Mouse (Mus musculus) lung, embryonic 15.5 days (tissue): Measurements from ENCODE around the gene Wdr25. TPM values are rescaled to one million over a fixed set of nuclear protein-coding genes. Genes with fewer than 3 reads are reported as not detected.
A peak's percentile ranks its signal among the peaks of the same experiment; 100 is the strongest.

Experiments used
- ATAC-seq: fragments of 200-750 bp; cut with Nextera tagmentation; 2 replicates; pipeline ENCODE4 v1.8.0; 2017; ENCODE audit warnings: moderate number of reproducible peaks, borderline replicate concordance; ENCODE audit not compliant: low FRiP score, low TSS enrichment; ENCODE audit errors: extremely low read depth
- H3K27ac ChIP-seq: fragments of 300-500 bp; sonication (generic); 2 replicates; pipeline ENCODE4 v1.5.1; 2015; ENCODE audit warnings: moderate library complexity, mild to moderate bottlenecking, inconsistent platforms
- H3K27me3 ChIP-seq: fragments of 300-500 bp; sonication (generic); 2 replicates; pipeline ENCODE4 v1.6.1; 2015; ENCODE audit warnings: inconsistent platforms
- H3K36me3 ChIP-seq: fragments of 300-500 bp; sonication (generic); 2 replicates; pipeline ENCODE4 v1.6.1; 2015; ENCODE audit warnings: inconsistent platforms
- H3K4me1 ChIP-seq: fragments of 300-500 bp; sonication (generic); 2 replicates; pipeline ENCODE4 v1.6.1; 2015; ENCODE audit warnings: inconsistent platforms
- H3K4me2 ChIP-seq: fragments of 300-500 bp; sonication (generic); 2 replicates; pipeline ENCODE4 v1.6.1; 2015; ENCODE audit warnings: inconsistent platforms, mild to moderate bottlenecking, moderate library complexity
- H3K4me3 ChIP-seq: fragments of 300-500 bp; sonication (generic); 2 replicates; pipeline ENCODE4 v1.5.1; 2015; ENCODE audit warnings: mild to moderate bottlenecking, inconsistent platforms
- H3K9ac ChIP-seq: fragments of 300-500 bp; sonication (generic); 2 replicates; pipeline ENCODE4 v1.6.1; 2015; ENCODE audit warnings: inconsistent platforms
- H3K9me3 ChIP-seq: fragments of 300-500 bp; sonication (generic); 2 replicates; pipeline ENCODE4 v1.6.1; 2016; ENCODE audit warnings: inconsistent platforms
- WGBS: fragments of 180-500 bp; shearing (Covaris S2); methylation state at CpG from one replicate; pipeline ENCODE4 v1.1.7; 2015; 5-methylcytosine and 5-hydroxymethylcytosine counted together
- polyA plus RNA-seq: library from polyadenylated mRNA; unstranded; fragments of >200 nt; fragmentation: Nextera tagmentation; extraction: Ambion mirVana; gene quantifications from 2 replicates; pipeline ENCODE4 v1.2.1, GENCODE M21; 2015

Wdr25 gene
- polyA plus RNA-seq, 1 experiment from 2014 or later, result 9.8 TPM

DNA sequence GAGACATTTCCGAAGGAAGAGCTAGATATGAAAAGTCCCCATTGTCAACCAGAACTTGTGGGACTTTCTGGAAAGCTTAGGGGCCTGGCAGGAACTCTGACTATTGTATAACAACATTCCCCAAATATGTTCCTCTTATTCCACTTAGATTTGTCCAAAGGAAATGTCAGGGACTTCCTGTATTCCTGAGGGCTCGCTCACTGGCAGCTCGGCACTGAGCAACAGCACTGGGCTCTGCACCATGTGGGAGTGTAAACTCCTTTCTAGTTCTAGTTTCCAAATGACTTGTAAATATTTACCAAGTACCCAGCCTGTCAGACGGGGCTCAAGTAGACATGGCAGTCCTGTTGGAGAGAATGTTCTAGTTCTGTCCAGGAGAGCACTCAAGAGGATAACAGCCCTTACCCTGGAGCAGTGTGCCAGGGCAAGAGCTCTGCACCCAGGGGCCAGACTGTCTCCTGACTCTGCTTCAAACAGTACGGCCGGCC is 28.4 kb upstream of the Wdr25 start:
- Histone ChIP-seq H3K9ac (no peak overlapping the region), H3K27me3 (no peaks in the 10 kb centered on the region), H3K27ac (peak overlapping the region; percentile 32), H3K4me2 (no peak overlapping the region), H3K4me3 (no peak overlapping the region), H3K36me3 (peaks cover 77% of the 10 kb centered on the region), H3K4me1 (peaks cover 5% of the 10 kb centered on the region; the same call in 1 of the 2 replicates), H3K9me3 (no peaks in the 10 kb centered on the region)
- WGBS, result 57% methylated on average over 6 of the region's 6 CpGs
- peak; percentile 46; the same call in 1 of the 2 replicates for ATAC-seq

DNA sequence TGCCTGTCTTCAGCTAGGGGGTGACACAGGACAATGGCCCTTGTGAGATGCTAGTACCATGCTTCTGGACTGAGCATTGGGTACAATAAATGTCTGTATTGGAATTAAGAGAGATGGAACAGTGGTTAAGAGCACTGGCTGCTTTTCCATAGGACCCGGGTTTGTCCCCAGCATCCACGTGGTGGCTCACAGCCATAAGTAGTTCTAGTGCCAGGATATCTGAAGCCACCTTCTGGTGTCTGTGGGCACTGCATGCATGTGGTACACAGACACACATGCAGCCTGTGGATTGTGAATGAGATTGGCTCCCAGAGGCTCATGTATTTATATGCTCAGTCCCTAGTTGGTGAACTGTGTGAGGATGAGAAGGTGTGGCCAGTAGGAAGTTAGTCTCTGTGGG is 23.9 kb upstream of the Wdr25 start:
- no peaks in the 10 kb centered on the region for H3K9me3 ChIP-seq
- H3K36me3 ChIP-seq, result peaks cover 69% of the 10 kb centered on the region

DNA sequence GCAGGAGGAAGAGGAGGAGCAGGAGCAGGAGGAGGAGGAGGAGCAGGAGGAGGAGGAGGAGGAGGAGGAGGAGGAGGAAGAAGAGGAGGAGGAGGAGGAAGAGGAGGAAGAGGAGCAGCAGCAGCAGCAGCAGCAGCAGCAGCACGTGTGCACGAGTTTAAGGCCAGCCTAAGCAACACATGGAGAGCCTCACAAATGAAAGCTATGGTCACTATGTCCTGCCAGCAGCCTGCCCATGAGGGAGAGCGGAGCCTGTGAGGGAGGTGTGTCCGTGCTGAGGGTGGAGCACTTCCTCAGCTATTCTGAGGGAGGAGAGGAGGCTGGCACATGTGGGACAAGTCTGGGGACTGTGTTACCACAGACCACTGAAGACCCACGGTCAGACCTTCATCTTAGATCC is 20.3 kb upstream of the Wdr25 start:
- H3K4me3 ChIP-seq, result no peak overlapping the region
- WGBS, result 62% methylated on average over 5 of the region's 5 CpGs
- no peak overlapping the region for H3K4me2 ChIP-seq
- peaks cover 54% of the 10 kb centered on the region for H3K36me3 ChIP-seq
- H3K4me1 ChIP-seq, result no peaks in the 10 kb centered on the region
- no peak overlapping the region for H3K9ac ChIP-seq
- H3K27me3 ChIP-seq, result no peaks in the 10 kb centered on the region
- H3K9me3 ChIP-seq, result no peaks in the 10 kb centered on the region
- ATAC-seq, result no peak
- no peak overlapping the region for H3K27ac ChIP-seq

More for the DNA sequence above, 23.9 kb upstream of the Wdr25 start:
- WGBS, result 84% methylated on average over 2 of the region's 2 CpGs
- peaks cover 1% of the 10 kb centered on the region; the same call in 1 of the 2 replicates for H3K4me1 ChIP-seq
- no peak overlapping the region for H3K27ac ChIP-seq
- no peak for ATAC-seq
- H3K4me3 ChIP-seq, result no peak overlapping the region
- H3K4me2 ChIP-seq, result no peak overlapping the region
- H3K27me3 ChIP-seq, result no peaks in the 10 kb centered on the region
- no peak overlapping the region for H3K9ac ChIP-seq

DNA sequence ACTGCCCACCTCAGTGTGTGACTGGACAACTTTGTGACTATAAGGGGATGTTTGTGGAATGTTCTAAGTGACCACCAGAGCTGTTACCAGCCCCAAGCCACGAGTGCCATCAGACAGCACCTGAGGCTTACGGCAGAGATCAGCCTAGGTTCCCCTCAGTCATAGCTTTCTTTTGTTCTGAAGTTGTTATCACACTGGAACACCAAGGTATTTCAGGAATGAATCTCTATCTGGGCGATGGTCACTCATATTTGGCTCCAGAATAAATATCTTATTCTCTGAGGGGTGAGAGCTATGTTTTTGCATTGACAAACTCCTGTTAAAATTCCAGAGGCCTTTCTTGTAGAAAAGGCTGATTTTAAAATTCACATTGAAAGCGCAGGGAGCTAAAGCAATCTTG is 14.3 kb upstream of the Wdr25 start:
- Histone ChIP-seq H3K9me3 (no peaks in the 10 kb centered on the region), H3K4me1 (no peaks in the 10 kb centered on the region), H3K36me3 (peaks cover 55% of the 10 kb centered on the region), H3K9ac (no peak overlapping the region), H3K27me3 (no peaks in the 10 kb centered on the region), H3K4me2 (no peak overlapping the region), H3K4me3 (no peak overlapping the region), H3K27ac (no peak overlapping the region)
- 83% methylated on average over 4 of the region's 4 CpGs for WGBS
- no peak for ATAC-seq

DNA sequence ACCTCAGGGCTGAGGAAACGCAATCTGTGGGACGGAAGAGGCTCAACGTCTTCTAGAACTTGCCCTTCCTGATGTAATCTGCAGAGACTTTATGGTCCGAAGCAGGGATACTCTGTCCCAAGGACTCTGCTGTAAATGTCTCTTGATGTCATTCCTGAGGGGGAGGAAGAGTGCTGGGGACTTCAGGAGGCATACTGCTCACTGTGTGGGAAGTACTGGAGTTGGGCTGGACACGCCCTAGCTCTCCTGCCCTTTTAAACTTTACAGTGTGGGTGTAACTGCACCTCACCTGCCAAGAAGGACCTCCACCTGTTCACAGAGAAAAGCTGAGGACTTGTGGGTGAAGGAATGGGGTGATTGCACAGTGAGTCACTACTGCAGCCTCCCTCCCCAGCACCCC is 12.8 kb upstream of the Wdr25 start:
- peaks cover 53% of the 10 kb centered on the region for H3K36me3 ChIP-seq
- no peaks in the 10 kb centered on the region for H3K4me1 ChIP-seq
- H3K27ac ChIP-seq, result no peak overlapping the region
- H3K4me3 ChIP-seq, result no peak overlapping the region
- 92% methylated on average over 5 of the region's 5 CpGs for WGBS
- no peak for ATAC-seq
- no peak overlapping the region for H3K4me2 ChIP-seq
- no peaks in the 10 kb centered on the region for H3K27me3 ChIP-seq
- no peak overlapping the region for H3K9ac ChIP-seq
- no peaks in the 10 kb centered on the region for H3K9me3 ChIP-seq

- H3K4me1 ChIP-seq, result no peaks in the 10 kb centered on the region
- 80% methylated on average over 3 of the region's 3 CpGs for WGBS
- H3K27me3 ChIP-seq, result no peaks in the 10 kb centered on the region
- ATAC-seq, result no peak
- H3K4me3 ChIP-seq, result no peak overlapping the region
- H3K9ac ChIP-seq, result no peak overlapping the region
- H3K27ac ChIP-seq, result no peak overlapping the region
- no peak overlapping the region for H3K4me2 ChIP-seq
- H3K36me3 ChIP-seq, result peaks cover 55% of the 10 kb centered on the region
- H3K9me3 ChIP-seq, result no peaks in the 10 kb centered on the region
Observed at GRCm38 (mm10) chr12:108881192-108881591, 12.2 kb upstream of the Wdr25 start.

DNA sequence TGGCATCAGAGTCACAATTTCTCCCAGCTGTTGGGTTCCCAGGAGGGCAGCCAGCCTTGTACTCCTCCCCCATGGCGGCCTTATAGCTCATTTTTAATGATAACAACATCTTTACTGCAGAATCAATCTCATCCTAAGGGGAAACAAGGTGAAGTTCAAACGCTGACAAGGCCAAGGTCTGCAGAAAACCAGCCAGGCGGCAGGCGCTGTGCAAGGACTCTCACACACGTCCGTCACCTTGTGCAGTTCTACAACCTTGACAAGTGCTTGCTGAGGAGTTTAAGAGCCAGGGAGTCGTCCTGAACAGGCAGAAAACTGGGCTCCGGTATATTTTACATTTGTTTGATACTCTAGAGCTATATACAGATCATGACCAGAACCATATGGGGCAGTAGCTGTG is 10.7 kb upstream of the Wdr25 start:
- H3K27ac ChIP-seq, result no peak overlapping the region
- peaks cover 68% of the 10 kb centered on the region for H3K36me3 ChIP-seq
- no peaks in the 10 kb centered on the region for H3K27me3 ChIP-seq
- no peak overlapping the region for H3K4me3 ChIP-seq
- H3K9me3 ChIP-seq, result no peaks in the 10 kb centered on the region
- H3K4me1 ChIP-seq, result no peaks in the 10 kb centered on the region
- no peak for ATAC-seq
- no peak overlapping the region for H3K4me2 ChIP-seq
- WGBS, result 83% methylated on average over 8 of the region's 8 CpGs
- H3K9ac ChIP-seq, result no peak overlapping the region

- WGBS, result 84% methylated on average over 1 of the region's 1 CpGs
- H3K4me3 ChIP-seq, result no peak overlapping the region
- H3K27me3 ChIP-seq, result no peaks in the 10 kb centered on the region
- H3K9ac ChIP-seq, result no peak overlapping the region
- no peak overlapping the region for H3K27ac ChIP-seq
- no peaks in the 10 kb centered on the region for H3K9me3 ChIP-seq
- H3K4me2 ChIP-seq, result no peak overlapping the region
- peaks cover 53% of the 10 kb centered on the region for H3K36me3 ChIP-seq
- no peak for ATAC-seq
- H3K4me1 ChIP-seq, result no peaks in the 10 kb centered on the region
Observed at GRCm38 (mm10) chr12:108885906-108886305, 7.5 kb upstream of the Wdr25 start.

- H3K27me3 ChIP-seq, result no peaks in the 10 kb centered on the region
- WGBS, result 58% methylated on average over 4 of the region's 4 CpGs
- H3K9ac ChIP-seq, result no peak overlapping the region
- H3K4me1 ChIP-seq, result no peaks in the 10 kb centered on the region
- H3K4me3 ChIP-seq, result no peak overlapping the region
- no peak overlapping the region for H3K27ac ChIP-seq
- no peak overlapping the region for H3K4me2 ChIP-seq
- no peaks in the 10 kb centered on the region for H3K9me3 ChIP-seq
- peaks cover 51% of the 10 kb centered on the region for H3K36me3 ChIP-seq
- ATAC-seq, result no peak
Observed at GRCm38 (mm10) chr12:108887077-108887476, 6.4 kb upstream of the Wdr25 start.

DNA sequence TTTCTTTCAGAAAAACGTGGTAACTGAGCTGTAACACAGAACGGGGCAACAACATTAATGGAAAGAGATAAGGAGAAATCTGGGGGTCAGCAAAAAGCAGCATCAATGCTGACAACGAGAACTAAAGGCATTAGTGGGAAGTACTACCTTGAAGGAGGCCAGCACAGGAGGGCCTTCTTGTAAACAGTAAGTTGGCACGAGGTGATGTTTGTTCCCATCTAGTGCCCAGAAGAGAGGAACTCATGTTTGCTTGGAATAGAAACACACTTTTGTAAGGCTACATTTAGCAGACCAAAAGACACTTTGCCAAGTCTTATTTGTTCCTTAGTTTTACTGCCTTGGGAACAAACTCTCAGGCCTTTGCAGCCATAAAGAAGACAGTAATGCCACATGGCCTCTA is 4.8 kb upstream of the Wdr25 start:
- H3K9ac ChIP-seq, result no peak overlapping the region
- no peaks in the 10 kb centered on the region for H3K27me3 ChIP-seq
- no peak for ATAC-seq
- H3K9me3 ChIP-seq, result no peaks in the 10 kb centered on the region
- peaks cover 37% of the 10 kb centered on the region for H3K36me3 ChIP-seq
- H3K27ac ChIP-seq, result no peak overlapping the region
- no peak overlapping the region for H3K4me2 ChIP-seq
- no peak overlapping the region for H3K4me3 ChIP-seq
- WGBS, result 59% methylated on average over 4 of the region's 4 CpGs
- peaks cover 12% of the 10 kb centered on the region for H3K4me1 ChIP-seq

- no peaks in the 10 kb centered on the region for H3K9me3 ChIP-seq
- no peaks in the 10 kb centered on the region for H3K27me3 ChIP-seq
- 2% methylated on average over 58 of the region's 58 CpGs for WGBS
- no peaks in the 10 kb centered on the region for H3K36me3 ChIP-seq
- peak within 1 kb of the TSS; percentile 73 for H3K9ac ChIP-seq
- peaks cover 18% of the 10 kb centered on the region for H3K4me1 ChIP-seq
- ATAC-seq, result peak; percentile 100
- H3K27ac ChIP-seq, result no peak within 1 kb of the TSS; the same call in 1 of the 2 replicates
- H3K4me2 ChIP-seq, result peak within 1 kb of the TSS; percentile 84
- H3K4me3 ChIP-seq, result peak within 1 kb of the TSS; percentile 95
Observed at GRCm38 (mm10) chr12:108893715-108894431, 442 bp downstream of the Wdr25 start, which contains the start of gene Wars. Wars (minus strand) TSS chr12:108894174.

DNA sequence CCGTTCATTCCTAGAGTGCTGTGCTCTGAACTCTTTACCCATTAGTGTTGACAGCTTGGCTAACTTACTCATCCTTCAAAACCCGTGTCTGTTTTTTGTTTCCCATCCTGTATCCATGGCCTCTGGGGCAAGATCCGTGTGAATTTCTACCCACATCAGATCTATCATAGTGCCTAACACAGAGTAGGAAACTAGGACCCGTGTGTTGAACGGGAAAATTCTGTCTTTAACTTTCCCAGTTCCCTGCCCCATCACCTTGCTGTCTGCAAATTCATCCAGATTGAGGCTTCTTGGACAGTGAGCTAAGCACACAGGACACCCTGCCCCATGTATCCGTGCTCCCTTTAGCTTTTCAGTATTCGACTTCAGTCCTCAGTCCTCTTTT is 993 bp downstream of the Wdr25 start:
- H3K4me1 ChIP-seq, result peaks cover 18% of the 10 kb centered on the region
- H3K27me3 ChIP-seq, result no peaks in the 10 kb centered on the region
- H3K9ac ChIP-seq, result peak overlapping the region; percentile 73
- peak overlapping the region; percentile 84 for H3K4me2 ChIP-seq
- no peaks in the 10 kb centered on the region for H3K9me3 ChIP-seq
- WGBS, result under 1% methylated on average over 7 of the region's 7 CpGs
- H3K27ac ChIP-seq, result no peak overlapping the region; the same call in 1 of the 2 replicates
- ATAC-seq, result peak; percentile 24; the same call in 1 of the 2 replicates
- no peaks in the 10 kb centered on the region for H3K36me3 ChIP-seq
- peak overlapping the region; percentile 95 for H3K4me3 ChIP-seq
